Mouse (Mus musculus) C2C12 (cell line): ENCODE measurements around the gene Cdc42ep1.

Source experiments
- CEBPB ChIP-seq: IDR thresholded peaks from one replicate; pipeline ENCODE4 v1.6.1; 2011; ENCODE audit warnings: low read depth, mild to moderate bottlenecking, control low read depth, moderate library complexity
- CTCF ChIP-seq: IDR thresholded peaks from one replicate; pipeline ENCODE4 v1.5.1; 2011; ENCODE audit not compliant: control insufficient read depth, insufficient read depth, insufficient read length
- MAX ChIP-seq: IDR thresholded peaks from one replicate; pipeline ENCODE4 v1.6.1; 2011; ENCODE audit warnings: mild to moderate bottlenecking, control low read depth

DNA sequence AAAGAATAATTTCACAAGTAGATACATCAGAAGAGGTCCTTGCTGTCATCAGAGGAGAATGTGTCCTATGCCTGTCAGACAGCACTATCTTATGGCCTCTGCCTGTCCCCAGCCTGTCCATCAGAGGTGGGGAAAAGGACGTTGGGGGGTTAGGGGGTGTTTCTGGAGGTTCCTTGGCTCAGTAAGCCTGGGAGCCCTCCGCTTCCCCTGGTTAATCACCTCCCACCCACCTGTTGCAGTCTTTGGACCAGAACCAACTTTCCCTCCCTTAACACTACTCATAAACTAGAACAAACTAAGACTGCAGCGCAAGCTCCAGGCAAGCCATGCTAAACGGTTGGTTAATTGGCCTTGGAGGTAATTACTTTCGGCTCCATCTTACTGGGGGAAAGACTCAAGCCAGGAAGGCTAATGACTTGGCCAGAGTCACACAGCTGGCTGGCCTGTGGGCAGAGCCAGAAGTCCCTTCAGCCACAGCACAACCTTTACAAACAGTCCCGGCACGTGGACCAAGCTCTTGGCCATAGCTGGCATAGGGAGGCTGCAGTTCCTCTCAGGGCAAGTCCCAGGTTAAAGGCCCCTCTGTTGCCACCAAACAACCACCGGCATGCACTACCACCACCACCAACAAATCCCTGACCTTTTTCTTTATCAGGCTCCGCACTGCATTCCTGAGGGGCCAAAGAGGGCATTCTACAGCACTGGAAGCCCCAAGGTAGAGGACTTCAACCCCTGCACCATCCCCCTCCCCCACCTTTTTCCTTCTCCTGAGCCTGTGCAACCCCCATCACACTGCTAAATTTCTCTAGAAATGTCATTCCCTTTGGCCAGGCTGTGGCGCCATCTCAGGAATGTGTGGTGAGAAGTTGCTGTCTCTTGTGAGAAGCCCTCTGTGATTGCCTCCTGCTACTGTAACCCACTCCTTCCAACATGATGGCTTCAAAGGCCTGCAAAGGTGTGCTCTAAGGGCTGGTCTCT lies 11.4 kb upstream of the Cdc42ep1 start:
- TF ChIP-seq CTCF, result no peak
- TF ChIP-seq MAX, result no peak
- no peak for TF ChIP-seq CEBPB
